Mouse (Mus musculus): ENCODE measurements around the gene Ybx2.

DNA sequence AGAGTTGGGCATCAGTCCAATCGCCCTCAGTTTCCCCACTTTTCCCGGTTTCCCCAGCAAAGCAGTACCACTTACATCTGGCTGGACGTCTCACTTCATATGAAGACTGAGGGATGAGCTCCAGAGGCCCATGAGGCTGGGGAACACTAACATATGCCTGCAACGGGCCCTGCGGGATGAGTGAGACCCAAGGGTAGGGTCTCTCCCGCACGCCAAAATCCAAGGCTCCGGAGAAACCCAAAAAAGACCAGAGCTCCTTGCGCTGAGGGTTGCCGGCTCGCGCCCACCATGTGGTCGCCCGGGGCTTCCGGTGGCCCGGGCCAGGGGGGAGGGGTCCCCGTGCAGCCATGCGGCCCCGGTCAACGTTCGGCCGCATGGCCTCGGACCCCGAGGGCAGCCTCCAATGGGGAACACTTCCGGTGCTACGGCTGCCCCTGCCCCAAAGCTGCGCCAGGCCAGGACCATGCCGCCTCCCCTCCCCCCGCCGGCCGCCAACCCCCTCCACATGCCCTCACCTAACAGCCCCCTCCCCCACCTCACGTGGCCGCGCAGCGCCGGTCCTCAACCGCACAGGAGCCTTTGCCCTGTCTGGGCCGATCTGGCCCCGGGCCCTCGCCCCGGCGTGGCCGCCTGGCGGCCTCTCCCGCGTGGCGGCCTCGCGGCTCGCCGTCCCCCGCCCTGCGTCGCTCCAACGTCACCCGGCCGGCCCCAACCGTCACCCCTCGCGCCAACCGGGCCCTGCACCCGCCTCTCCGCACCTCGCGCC, 15.1 kb upstream of the Ybx2 start:
- TF ChIP-seq EP300 (IDR thresholded peaks at IDR 0.05; ENCODE audit: insufficient read depth, low read depth, low read length) (no peak), CTCF (IDR thresholded peaks at IDR 0.05) (no peak)

Measured in heart, adult 2 months (tissue).